Mouse (Mus musculus) brain, adult 2 months (tissue): ENCODE results near the gene Pdx1.
A peak's percentile ranks its signal among the peaks of the same experiment; 100 is the strongest.

Source experiments
- DNase-seq: peaks from one replicate; pipeline ENCODE4 v3.0.0; 2011; ENCODE audit warnings: low read depth, low spot score

Gene Pdx1

GRCm38 (mm10) chr5:147269926-147270672, at the start of gene Pdx1:
Pdx1 (plus strand) TSS chr5:147269959.
- DNase-seq = no peak

- peak; percentile 78 for DNase-seq
These were observed 42.2 kb upstream of the Pdx1 start for GRCm38 (mm10) chr5:147227354-147228112.

GRCm38 (mm10) chr5:147235406-147236309, 34.1 kb upstream of the Pdx1 start:
- DNase-seq = no peak

- no peak for DNase-seq
These were observed 25.9 kb upstream of the Pdx1 start for GRCm38 (mm10) chr5:147243908-147244307.

GRCm38 (mm10) chr5:147260189-147260588, 9.6 kb upstream of the Pdx1 start:
- no peak for DNase-seq

- DNase-seq = no peak
These were observed 9.0 kb upstream of the Pdx1 start for GRCm38 (mm10) chr5:147260778-147261177.

GRCm38 (mm10) chr5:147261899-147262541, 7.7 kb upstream of the Pdx1 start:
- no peak for DNase-seq

- DNase-seq = no peak
These were observed 5.8 kb upstream of the Pdx1 start for GRCm38 (mm10) chr5:147263945-147264344.

GRCm38 (mm10) chr5:147267434-147267833, 2.3 kb upstream of the Pdx1 start:
- no peak for DNase-seq

- DNase-seq = no peak
These were observed 1.0 kb upstream of the Pdx1 start for GRCm38 (mm10) chr5:147268728-147269127.

- no peak for DNase-seq
These were observed 388 bp upstream of the Pdx1 start for GRCm38 (mm10) chr5:147269371-147269770.

- DNase-seq = no peak
These were observed 1.2 kb downstream of the Pdx1 start for GRCm38 (mm10) chr5:147270673-147271655.

GRCm38 (mm10) chr5:147272046-147272807, 2.5 kb downstream of the Pdx1 start:
- no peak for DNase-seq

GRCm38 (mm10) chr5:147272808-147273345, 3.1 kb downstream of the Pdx1 start:
- no peak for DNase-seq

GRCm38 (mm10) chr5:147274174-147275141, 4.7 kb downstream of the Pdx1 start:
- DNase-seq = no peak

GRCm38 (mm10) chr5:147275761-147276160, 6.0 kb downstream of the Pdx1 start:
- DNase-seq = no peak

- DNase-seq = no peak
These were observed 7.2 kb downstream of the Pdx1 start for GRCm38 (mm10) chr5:147276701-147277546.
